Comparison of ENCODE assay signal across 15 mouse cellular contexts in the genomic region with DNA sequence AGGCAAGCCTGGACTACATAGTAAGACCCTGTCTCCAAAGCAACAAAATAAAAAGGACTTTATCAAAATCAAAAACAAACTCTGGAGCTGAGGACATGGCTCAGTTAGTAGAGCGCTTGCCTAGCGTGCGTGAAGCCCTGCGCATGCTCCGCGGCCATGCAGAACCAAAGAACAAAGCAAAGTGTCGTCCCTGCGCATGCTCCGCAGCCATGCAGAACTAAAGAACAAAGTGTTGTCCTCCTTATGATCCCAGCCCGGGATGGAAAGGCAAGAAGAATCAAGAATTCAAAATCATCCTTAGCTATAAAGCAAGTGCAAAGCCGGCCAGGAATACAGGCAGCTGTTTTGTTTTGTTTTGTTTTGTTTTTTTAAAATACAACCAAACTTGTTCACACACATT. TPM values are rescaled to one million over a fixed set of nuclear protein-coding genes. Genes with fewer than 3 reads are reported as not detected.
DNase-seq lines count a peak whose midpoint lies in the region; ATAC-seq lines count a peak whose summit lies in the region.
"Had no signal": no experiment of that assay in that cellular context is flagged by ENCODE, and none has a peak within 500 bp of the region (broad histone marks: within the 10 kb centered on the region; RNA-seq: fewer than 3 reads in every experiment).

No protein-coding gene starts in this region.

- peak; percentile 37 for DNase-seq in testis, postnatal 10 days (ENCODE audit: low spot score)
- DNase-seq in testis, postnatal 14 days (ENCODE audit: low spot score) = no peak
- DNase-seq in hindbrain, embryonic 14.5 days (ENCODE audit: low spot score) = peak; percentile 70
- DNase-seq in T-cell, adult 2 months (ENCODE audit: low spot score) = no peak
- DNase-seq in lung, postnatal 14 days = no peak
- DNase-seq: cerebellum, adult 11 months; kidney, postnatal 14 days; lung, embryonic 14.5 days; thymus, adult 18-20 months had no signal

- peak overlapping the region; percentile 13; the same call in 1 of the 2 replicates for H3K4me2 ChIP-seq in hindbrain, embryonic 14.5 days (replicated peaks)
- H3K4me2 ChIP-seq in midbrain, embryonic 12.5 days (replicated peaks) = 0 out of 2 replicates have a peak overlapping the region, but pooled peaks have one; percentile 7
- H3K4me2 ChIP-seq: forebrain, embryonic 12.5 days; lung, embryonic 14.5 days had no signal

- ATAC-seq in hindbrain, embryonic 14.5 days (ENCODE audit: low FRiP score) = no peak
- ATAC-seq in midbrain, embryonic 12.5 days (ENCODE audit: low FRiP score, low read depth) = no peak
- no peak for ATAC-seq in CD4-positive, CD25-positive, alpha-beta regulatory T cell, adult 4 months
- ATAC-seq: Patski had no signal

- H3K27ac ChIP-seq in hindbrain, embryonic 14.5 days = no peak overlapping the region
- H3K27ac ChIP-seq in midbrain, embryonic 12.5 days (replicated peaks) = no peak overlapping the region
- H3K27ac ChIP-seq: forebrain, embryonic 12.5 days had no signal

- peaks cover 9% of the 10 kb centered on the region for H3K4me1 ChIP-seq in hindbrain, embryonic 14.5 days (replicated peaks; ENCODE audit: control insufficient read depth, insufficient read depth, low read length)
- H3K4me1 ChIP-seq in midbrain, embryonic 12.5 days = peaks cover 25% of the 10 kb centered on the region

- no peak overlapping the region for H3K4me3 ChIP-seq in hindbrain, embryonic 14.5 days (replicated peaks; ENCODE audit: low read length)
- H3K4me3 ChIP-seq in midbrain, embryonic 12.5 days = no peak overlapping the region
- H3K4me3 ChIP-seq: forebrain, embryonic 12.5 days had no signal

- H3K9ac ChIP-seq in hindbrain, embryonic 14.5 days = no peak overlapping the region
- no peak overlapping the region for H3K9ac ChIP-seq in midbrain, embryonic 12.5 days (replicated peaks)
- H3K9ac ChIP-seq: forebrain, embryonic 12.5 days; lung, embryonic 14.5 days had no signal

- no peaks in the 10 kb centered on the region; the same call in 1 of the 2 replicates for H3K36me3 ChIP-seq in hindbrain, embryonic 14.5 days (replicated peaks; ENCODE audit: control insufficient read depth, insufficient read depth)
- H3K36me3 ChIP-seq in midbrain, embryonic 12.5 days = peaks cover 24% of the 10 kb centered on the region

- H3K9me3 ChIP-seq in hindbrain, embryonic 14.5 days (ENCODE audit: control insufficient read depth, low read length) = no peaks in the 10 kb centered on the region
- H3K9me3 ChIP-seq in midbrain, embryonic 12.5 days = no peaks in the 10 kb centered on the region
- H3K9me3 ChIP-seq: forebrain, embryonic 12.5 days had no signal

- no peaks in the 10 kb centered on the region for H3K27me3 ChIP-seq in hindbrain, embryonic 14.5 days (ENCODE audit: control insufficient read depth, insufficient read depth, low read length)
- H3K27me3 ChIP-seq in midbrain, embryonic 12.5 days = no peaks in the 10 kb centered on the region
- H3K27me3 ChIP-seq: CH12.LX; forebrain, embryonic 12.5 days; Patski had no signal

- 36% methylated on average over 11 of the region's 11 CpGs for WGBS in hindbrain, embryonic 14.5 days
- WGBS in midbrain, embryonic 12.5 days = 48% methylated on average over 11 of the region's 11 CpGs

RNA-seq across cellular contexts. Expression of gene Muc13, which starts 32.8 kb away (rescaled TPM):
- not detected in 2 replicates for polyA plus RNA-seq in hindbrain, embryonic 14.5 days (2014; fragmentation: Nextera tagmentation; extraction: Ambion mirVana)
- 0.08 and 0.10 TPM in 2 replicates for polyA plus RNA-seq in midbrain, embryonic 12.5 days (2016; fragmentation: Nextera tagmentation; extraction: Ambion mirVana)
- under 1 TPM in 1 of 2 experiments, not detected in 1; 0.33 TPM for polyA plus RNA-seq in CD4-positive, CD25-positive, alpha-beta regulatory T cell, adult 4 months (2017; shearing (Covaris generic))
- polyA plus RNA-seq: heart, embryonic 14.5 days; lung, embryonic 14.5 days; Patski had no signal

Comparison
In these comparisons a context has a peak if more than half of its experiments do, and no peak if none do; other contexts are left out.
1. DNase-seq: peak in testis, postnatal 10 days (single experiment) and hindbrain, embryonic 14.5 days (single experiment); none in testis, postnatal 14 days (single experiment), T-cell, adult 2 months (single experiment) and lung, postnatal 14 days (single experiment).